Mouse (Mus musculus) ES-E14 (cell line): Measurements from ENCODE around the gene Tmem245. TPM values are rescaled to one million over a fixed set of nuclear protein-coding genes. Genes with fewer than 3 reads are reported as not detected.

ENCODE experiments used
- DNase-seq: peaks from one replicate; pipeline ENCODE4 v3.0.0-alpha.2; 2013; ENCODE audit warnings: low read depth, low spot score
- H3K27ac ChIP-seq: 2 replicates; pipeline ENCODE4 v1.5.1; 2012; ENCODE audit warnings: low read depth, mild to moderate bottlenecking, low read length, moderate library complexity, mixed read lengths; ENCODE audit not compliant: poor library complexity, insufficient read depth, severe bottlenecking
- H3K36me3 ChIP-seq: 2 replicates; pipeline ENCODE4 v1.6.1; 2012; ENCODE audit warnings: mild to moderate bottlenecking, low read length, moderate library complexity, mixed read lengths; ENCODE audit not compliant: control insufficient read depth, poor library complexity, insufficient read depth, severe bottlenecking
- H3K4me1 ChIP-seq, 2 experiments: fragments of 150-350 bp in 1 of 2; sonication (generic) in 1 of 2; 2 replicates each; pipeline ENCODE4 v1.6.1; 2012; ENCODE audit warnings: low read length in 2 of 2, mild to moderate bottlenecking in 1 of 2, mixed read lengths in 1 of 2; ENCODE audit not compliant: control insufficient read depth in 2 of 2, insufficient read depth in 2 of 2, poor library complexity in 1 of 2
- H3K4me3 ChIP-seq, 2 experiments: fragments of 150-350 bp in 1 of 2; sonication (generic) in 1 of 2; 2 replicates each; pipeline ENCODE4 v1.5.1; 2012; ENCODE audit warnings: low read length in 2 of 2, low read depth in 1 of 2, mild to moderate bottlenecking in 1 of 2, mixed read lengths in 1 of 2; ENCODE audit not compliant: insufficient read depth in 1 of 2, poor library complexity in 1 of 2, severe bottlenecking in 1 of 2
- H3K9ac ChIP-seq: 2 replicates; pipeline ENCODE4 v1.6.1; 2012; ENCODE audit warnings: low read depth, mild to moderate bottlenecking, low read length, mixed read lengths; ENCODE audit not compliant: poor library complexity, insufficient read depth, severe bottlenecking
- H3K9me3 ChIP-seq: fragments of 150-350 bp; sonication (generic); 2 replicates; pipeline ENCODE4 v1.6.1; 2012; ENCODE audit warnings: low read depth, mild to moderate bottlenecking, low read length; ENCODE audit not compliant: control insufficient read depth, insufficient read depth
- CHD2 ChIP-seq: IDR thresholded peaks from 2 replicates; pipeline ENCODE4 v1.6.1; 2014; ENCODE audit warnings: mild to moderate bottlenecking, low read depth, low read length, inconsistent platforms
- HCFC1 ChIP-seq: IDR thresholded peaks from 2 replicates; pipeline ENCODE4 v1.6.1; 2012; ENCODE audit warnings: low read length, inconsistent platforms, borderline replicate concordance; ENCODE audit not compliant: insufficient read depth
- MAFK ChIP-seq: IDR thresholded peaks from 2 replicates; pipeline ENCODE4 v1.6.1; 2014; ENCODE audit warnings: mild to moderate bottlenecking, low read depth, low read length, inconsistent platforms; ENCODE audit not compliant: insufficient read depth
- ZC3H11A ChIP-seq: IDR thresholded peaks from 2 replicates; pipeline ENCODE4 v1.6.1; 2012; ENCODE audit warnings: low read depth, mild to moderate bottlenecking, inconsistent platforms, low read length, borderline replicate concordance
- ZNF384 ChIP-seq: IDR thresholded peaks from 2 replicates; pipeline ENCODE4 v1.6.1; 2012; ENCODE audit warnings: low read depth, low read length, inconsistent platforms
- in situ Hi-C, 2 experiments: fragments of 600-800 bp; cut with MboI; formaldehyde crosslinking; loops; one replicate each; pipeline ENCODE4 v1.15.1; 2025; ENCODE audit warnings: low sequenced_read_pairs in 2 of 2, inconsistent platforms in 1 of 2; ENCODE audit not compliant: unreplicated experiment in 2 of 2
- total RNA-seq: library from RNA; depleted of rRNA; stranded (reverse); fragments of 300-350 nt; gene quantifications from 2 replicates; pipeline ENCODE4 v1.2.3, GENCODE M21; 2012

Tmem245 gene
- total RNA-seq, 1 experiment, result 54.9 TPM

DNA sequence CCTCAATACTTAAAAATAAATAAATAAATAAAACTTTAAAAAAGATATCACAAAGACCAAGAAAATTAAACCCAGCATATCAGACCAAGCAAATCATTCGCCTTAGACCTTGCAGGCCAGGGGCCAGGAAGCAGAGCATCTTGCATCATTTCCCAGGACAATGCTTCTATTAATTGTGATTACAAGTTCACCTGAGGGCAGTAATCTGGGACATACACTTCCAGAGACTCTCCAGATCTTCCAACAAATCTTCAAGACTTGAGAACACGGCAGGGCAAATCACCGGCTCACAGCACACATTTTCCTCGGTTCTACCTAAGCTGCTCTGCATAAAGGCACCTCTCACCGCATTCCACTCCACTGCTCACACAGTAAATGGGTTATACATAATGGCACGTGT lies 99.2 kb downstream of the Tmem245 start:
- in situ Hi-C loops, result no loop called here

DNA sequence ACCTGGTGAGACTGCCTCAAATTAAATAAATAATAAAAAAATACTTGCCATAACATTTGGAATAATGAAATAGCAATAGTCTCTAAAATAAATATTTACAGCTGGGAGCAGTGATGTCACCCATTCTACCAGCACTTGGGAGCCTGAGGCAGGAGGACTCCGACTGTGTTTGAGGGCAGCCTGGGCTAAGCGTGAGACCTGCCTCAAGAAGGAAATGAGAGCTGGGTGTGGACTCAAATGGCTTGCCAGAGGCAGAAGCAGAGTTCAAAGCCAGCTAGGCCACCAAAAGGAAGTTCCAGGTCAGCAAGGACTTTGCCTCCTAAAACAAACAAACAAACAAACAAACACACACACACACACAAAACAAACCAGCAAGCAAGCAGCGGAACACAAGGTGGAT lies 99.8 kb downstream of the Tmem245 start:
- no peak for TF ChIP-seq HCFC1
- TF ChIP-seq ZNF384, result no peak
- no peak for TF ChIP-seq MAFK
- no peak for TF ChIP-seq CHD2
- TF ChIP-seq ZC3H11A, result no peak
- Histone ChIP-seq H3K27ac (peak overlapping the region; percentile 68; the same call in 1 of the 2 replicates), H3K4me3 (no peak overlapping the region), H3K4me1 (peaks cover 4 to 16% of the 10 kb centered on the region in 2 experiments; a peak in 2 of 4 replicates), H3K9me3 (no peaks in the 10 kb centered on the region), H3K36me3 (peaks cover 13% of the 10 kb centered on the region), H3K9ac (no peak overlapping the region)
- no peak for DNase-seq
- in situ Hi-C loops, result no loop called here

More for the DNA sequence above, 99.2 kb downstream of the Tmem245 start:
- no peak for DNase-seq
- Histone ChIP-seq H3K4me1 (peaks cover 4 to 17% of the 10 kb centered on the region in 2 experiments; a peak in 2 of 4 replicates), H3K4me3 (no peak overlapping the region), H3K27ac (no peak overlapping the region; the same call in 1 of the 2 replicates), H3K9ac (no peak overlapping the region), H3K36me3 (peaks cover 9% of the 10 kb centered on the region), H3K9me3 (no peaks in the 10 kb centered on the region)
- no peak for TF ChIP-seq ZNF384
- TF ChIP-seq ZC3H11A, result no peak
- no peak for TF ChIP-seq MAFK
- no peak for TF ChIP-seq CHD2
- no peak for TF ChIP-seq HCFC1

GRCm38 (mm10) chr4:56845896-56846533 lies 101.2 kb downstream of the Tmem245 start:
- Histone ChIP-seq H3K9me3 (no peaks in the 10 kb centered on the region), H3K4me3 (peak overlapping the region; percentile 42 to 82), H3K36me3 (peaks cover 18% of the 10 kb centered on the region), H3K27ac (peak overlapping the region; percentile 88), H3K4me1 (peaks cover 4 to 11% of the 10 kb centered on the region in 2 experiments; a peak in 2 of 4 replicates), H3K9ac (peak overlapping the region; percentile 80)
- in situ Hi-C loops, result no loop called here
- DNase-seq, result peak; percentile 85
- TF ChIP-seq ZNF384, result no peak
- no peak for TF ChIP-seq MAFK
- no peak for TF ChIP-seq HCFC1
- TF ChIP-seq ZC3H11A, result no peak

- no peak for TF ChIP-seq CHD2
- TF ChIP-seq MAFK, result no peak
- TF ChIP-seq ZC3H11A, result no peak
- TF ChIP-seq ZNF384, result no peak; the same call in 1 of the 2 replicates
- no peak for TF ChIP-seq HCFC1
- Histone ChIP-seq H3K27ac (0 out of 2 replicates have a peak overlapping the region, but pooled peaks have one; percentile 25), H3K9me3 (no peaks in the 10 kb centered on the region), H3K36me3 (peaks cover 24% of the 10 kb centered on the region), H3K9ac (peak overlapping the region; percentile 47; the same call in 1 of the 2 replicates), H3K4me1 (peaks cover 4 to 9% of the 10 kb centered on the region in 2 experiments; a peak in 2 of 4 replicates), H3K4me3 (peak overlapping the region in 1 of 2 experiments; percentile 29; a peak in 1 of 4 replicates)
- in situ Hi-C loops, result no loop called here
- no peak for DNase-seq
Observed at GRCm38 (mm10) chr4:56844911-56845310, 102.3 kb downstream of the Tmem245 start.
